In the genomic region with DNA sequence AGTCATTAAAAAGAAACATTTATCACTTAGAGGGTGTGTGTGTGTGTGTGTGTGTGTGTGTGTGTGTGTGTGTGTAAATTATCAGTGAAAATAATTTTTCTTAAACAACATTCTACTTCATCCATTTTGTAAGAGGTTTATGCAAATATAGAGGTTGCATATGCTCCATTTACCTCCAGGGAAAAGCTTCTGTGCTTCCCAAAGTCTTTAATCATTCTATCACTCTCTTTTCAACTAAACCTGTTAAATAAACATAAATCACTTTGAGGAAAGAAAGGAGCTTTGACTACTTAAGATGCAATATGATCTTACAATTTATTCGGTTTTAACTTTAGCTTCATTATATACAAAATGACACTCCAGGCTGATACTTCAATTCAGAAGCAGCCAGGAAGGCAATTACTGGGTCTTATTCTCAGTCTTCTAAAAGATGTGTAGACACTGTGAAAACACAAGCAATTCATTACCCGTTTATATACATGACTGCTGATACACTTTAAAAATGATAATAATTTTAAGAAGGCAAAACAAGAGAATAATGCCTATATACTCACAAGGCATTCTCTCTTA, we compare ENCODE assay signal across 20 mouse cellular contexts.
"Had no signal": no experiment of that assay in that cellular context is flagged by ENCODE, and none has a peak within 500 bp of the region (broad histone marks: within the 10 kb centered on the region; RNA-seq: fewer than 3 reads in every experiment).

No protein-coding gene starts in this region.

- H3K4me2 ChIP-seq: liver, embryonic 13.5 days; liver, embryonic 15.5 days; lung, embryonic 15.5 days; neural tube, embryonic 13.5 days; neural tube, embryonic 15.5 days; stomach, embryonic 15.5 days had no signal

- H3K36me3 ChIP-seq: liver, embryonic 13.5 days; liver, embryonic 15.5 days; lung, embryonic 15.5 days; neural tube, embryonic 13.5 days; neural tube, embryonic 15.5 days; stomach, embryonic 15.5 days had no signal

- H3K27ac ChIP-seq: liver, embryonic 13.5 days; liver, embryonic 15.5 days; lung, embryonic 15.5 days; macrophage; neural tube, embryonic 13.5 days; neural tube, embryonic 15.5 days; stomach, embryonic 15.5 days; stomach, postnatal 0 days had no signal

- H3K9me3 ChIP-seq: liver, embryonic 13.5 days; liver, embryonic 15.5 days; lung, embryonic 15.5 days; megakaryocyte, embryonic 14.5 days; neural tube, embryonic 15.5 days; stomach, embryonic 15.5 days had no signal

- H3K4me3 ChIP-seq: liver, embryonic 13.5 days; liver, embryonic 15.5 days; lung, embryonic 15.5 days; megakaryocyte, embryonic 14.5 days; myocyte; neural tube, embryonic 13.5 days; neural tube, embryonic 15.5 days; stomach, embryonic 15.5 days had no signal

- H3K4me1 ChIP-seq: liver, embryonic 13.5 days; liver, embryonic 15.5 days; lung, embryonic 15.5 days; megakaryocyte, embryonic 14.5 days; neural tube, embryonic 13.5 days; neural tube, embryonic 15.5 days; stomach, embryonic 15.5 days had no signal

- ATAC-seq: liver, postnatal 0 days; lung, postnatal 0 days had no signal

- DNase-seq: liver, embryonic 13.5 days; liver, postnatal 0 days; lung, adult 2 months; lung, postnatal 14 days; lung, postnatal 36 days; retina, postnatal 1 day; right cerebral cortex, adult 18-20 months; thymus, adult 2 months; thymus, postnatal 25 days; thymus, postnatal 4 days had no signal

- H3K9ac ChIP-seq: liver, embryonic 13.5 days; liver, embryonic 15.5 days; liver, postnatal 0 days; lung, embryonic 15.5 days; neural tube, embryonic 13.5 days; neural tube, embryonic 15.5 days; stomach, embryonic 15.5 days had no signal

- H3K27me3 ChIP-seq: liver, embryonic 13.5 days; liver, embryonic 15.5 days; lung, embryonic 15.5 days; megakaryocyte, embryonic 14.5 days; neural tube, embryonic 13.5 days; neural tube, embryonic 15.5 days; stomach, embryonic 15.5 days had no signal
